Comparison of ENCODE assay signal across 1 mouse cellular context in genomic region chr3:96561946-96562681, GRCm38 (mm10).
TF ChIP-seq lines count a peak whose summit lies in the region.

No protein-coding gene starts in this region.

TF ChIP-seq in CH12.LX, 34 proteins besides CTCF, POLR2A, EP300 and RAD21:
- TF ChIP-seq CHD2 (IDR thresholded peaks at IDR 0.05; ENCODE audit: low read length): 0 out of 2 replicates have a peak, but pooled peaks have one; percentile 6
- TF ChIP-seq MAX (IDR thresholded peaks at IDR 0.05; ENCODE audit: low read length): no peak
- 0 out of 2 replicates have a peak, but pooled peaks have one; percentile 28 for TF ChIP-seq RCOR1 (conservative IDR thresholded peaks at IDR 0.05; ENCODE audit: low read depth, low read length)
- TF ChIP-seq TBP (conservative IDR thresholded peaks at IDR 0.05; ENCODE audit: low read depth, low read length): no peak
- no peak for TF ChIP-seq USF1 (IDR thresholded peaks at IDR 0.05; ENCODE audit: low read depth, low read length)
- no peak for TF ChIP-seq ZNF384 (IDR thresholded peaks at IDR 0.05; ENCODE audit: low read depth, low read length)
- TF ChIP-seq GABPA (IDR thresholded peaks at IDR 0.05; ENCODE audit: insufficient replicate concordance, low read depth, low read length): no peak
- peak; percentile 97 for TF ChIP-seq POLR2AphosphoS2 (IDR thresholded peaks at IDR 0.05; ENCODE audit: low read depth, low read length)
- peak; percentile 86 for TF ChIP-seq CHD1 (IDR thresholded peaks at IDR 0.05; ENCODE audit: low read depth, low read length)
- 0 out of 2 replicates have a peak, but pooled peaks have one; percentile 15 for TF ChIP-seq IRF4 (IDR thresholded peaks at IDR 0.05; ENCODE audit: low read depth, low read length)
- TF ChIP-seq JUN (IDR thresholded peaks at IDR 0.05; ENCODE audit: insufficient read depth, low read depth, low read length): no peak
- peak; percentile 77 for TF ChIP-seq ZMIZ1 (IDR thresholded peaks at IDR 0.05; ENCODE audit: low read depth, low read length)
- TF ChIP-seq SIN3A (IDR thresholded peaks at IDR 0.05; ENCODE audit: low read length): peak; percentile 55; the same call in 1 of the 2 replicates
TF ChIP-seq in CH12.LX: peak in this region for 7.
